In the genomic region with DNA sequence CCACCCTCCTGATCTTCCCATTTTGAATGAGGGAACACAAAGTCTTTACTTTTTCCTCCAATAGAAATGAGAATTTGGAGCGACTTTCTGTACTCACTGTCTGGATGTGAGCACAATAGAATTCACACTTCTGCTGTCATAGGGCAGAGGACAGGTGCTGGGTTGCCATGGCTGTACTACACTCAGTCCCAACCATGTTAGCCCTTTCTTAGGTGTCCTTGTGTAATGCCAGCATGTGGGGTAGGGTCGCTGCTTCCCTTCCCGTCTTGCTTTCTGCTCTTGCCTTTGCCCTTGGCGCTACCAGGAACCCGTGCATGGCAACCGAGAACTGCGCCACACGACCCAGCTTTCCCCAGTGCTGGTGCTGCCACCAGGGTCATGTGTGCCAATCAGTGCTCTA, we compare ENCODE assay signal across 19 mouse cellular contexts. TPM values are rescaled to one million over a fixed set of nuclear protein-coding genes. Genes with fewer than 3 reads are reported as not detected.
DNase-seq lines count a peak whose midpoint lies in the region; ATAC-seq and TF ChIP-seq lines count a peak whose summit lies in the region.
"Had no signal": no experiment of that assay in that cellular context is flagged by ENCODE, and none has a peak within 500 bp of the region (broad histone marks: within the 10 kb centered on the region; RNA-seq: fewer than 3 reads in every experiment).

No protein-coding gene starts in this region.

- ATAC-seq in forebrain, embryonic 13.5 days: 0 out of 2 replicates have a peak, but pooled peaks have one; percentile 26
- no peak for ATAC-seq in forebrain, postnatal 0 days
- ATAC-seq in intestine, embryonic 14.5 days (replicated peaks; ENCODE audit: low FRiP score, low TSS enrichment, low read depth): no peak
- ATAC-seq in intestine, embryonic 15.5 days: no peak
- peak; percentile 24; the same call in 1 of the 2 replicates for ATAC-seq in midbrain, embryonic 14.5 days (ENCODE audit: low FRiP score, low TSS enrichment)
- no peak for ATAC-seq in midbrain, embryonic 15.5 days (replicated peaks)
- ATAC-seq: activated CD4-positive, CD25-positive, alpha-beta regulatory T cell, adult 4 months; forebrain, embryonic 16.5 days; Patski had no signal

- no peak overlapping the region for H3K4me3 ChIP-seq in forebrain, embryonic 13.5 days
- no peak overlapping the region for H3K4me3 ChIP-seq in forebrain, postnatal 0 days (ENCODE audit: low read depth, low read length)
- no peak overlapping the region for H3K4me3 ChIP-seq in intestine, embryonic 14.5 days (ENCODE audit: low read depth, low read length)
- no peak overlapping the region for H3K4me3 ChIP-seq in intestine, embryonic 15.5 days (replicated peaks)
- H3K4me3 ChIP-seq in midbrain, embryonic 14.5 days (replicated peaks; ENCODE audit: low read depth, low read length): no peak overlapping the region
- H3K4me3 ChIP-seq in midbrain, embryonic 15.5 days: no peak overlapping the region
- H3K4me3 ChIP-seq: embryonic facial prominence, embryonic 12.5 days; heart, embryonic 13.5 days; hindbrain, embryonic 13.5 days had no signal

- H3K36me3 ChIP-seq in forebrain, embryonic 13.5 days (ENCODE audit: poor library complexity, severe bottlenecking): no peaks in the 10 kb centered on the region
- no peaks in the 10 kb centered on the region for H3K36me3 ChIP-seq in forebrain, postnatal 0 days (ENCODE audit: insufficient read depth)
- H3K36me3 ChIP-seq in intestine, embryonic 14.5 days (ENCODE audit: control insufficient read depth, insufficient read depth, low read length): no peaks in the 10 kb centered on the region
- no peaks in the 10 kb centered on the region for H3K36me3 ChIP-seq in intestine, embryonic 15.5 days
- H3K36me3 ChIP-seq in midbrain, embryonic 14.5 days (ENCODE audit: control insufficient read depth, insufficient read depth, low read length): no peaks in the 10 kb centered on the region
- H3K36me3 ChIP-seq in midbrain, embryonic 15.5 days (replicated peaks): no peaks in the 10 kb centered on the region
- H3K36me3 ChIP-seq: embryonic facial prominence, embryonic 12.5 days; heart, embryonic 13.5 days; hindbrain, embryonic 13.5 days had no signal

- H3K9ac ChIP-seq in forebrain, embryonic 13.5 days: no peak overlapping the region
- no peak overlapping the region for H3K9ac ChIP-seq in forebrain, postnatal 0 days
- H3K9ac ChIP-seq in intestine, embryonic 14.5 days (ENCODE audit: low read length): no peak overlapping the region
- no peak overlapping the region for H3K9ac ChIP-seq in intestine, embryonic 15.5 days
- H3K9ac ChIP-seq in midbrain, embryonic 14.5 days (replicated peaks; ENCODE audit: low read length): no peak overlapping the region
- H3K9ac ChIP-seq in midbrain, embryonic 15.5 days: no peak overlapping the region
- H3K9ac ChIP-seq: embryonic facial prominence, embryonic 12.5 days; heart, embryonic 13.5 days; hindbrain, embryonic 13.5 days had no signal

- H3K4me1 ChIP-seq in forebrain, embryonic 13.5 days: no peaks in the 10 kb centered on the region
- no peaks in the 10 kb centered on the region for H3K4me1 ChIP-seq in forebrain, postnatal 0 days (ENCODE audit: insufficient read depth)
- H3K4me1 ChIP-seq in intestine, embryonic 14.5 days (replicated peaks; ENCODE audit: control insufficient read depth, insufficient read depth, low read length): no peaks in the 10 kb centered on the region
- H3K4me1 ChIP-seq in intestine, embryonic 15.5 days (replicated peaks): peaks cover 4% of the 10 kb centered on the region; the same call in 1 of the 2 replicates
- H3K4me1 ChIP-seq in midbrain, embryonic 14.5 days (ENCODE audit: control insufficient read depth, insufficient read depth, low read length): no peaks in the 10 kb centered on the region
- no peaks in the 10 kb centered on the region for H3K4me1 ChIP-seq in midbrain, embryonic 15.5 days
- H3K4me1 ChIP-seq: embryonic facial prominence, embryonic 12.5 days; hindbrain, embryonic 13.5 days had no signal

- 95% methylated on average over 8 of the region's 8 CpGs for WGBS in forebrain, embryonic 13.5 days
- 92% methylated on average over 8 of the region's 8 CpGs for WGBS in forebrain, postnatal 0 days
- 91% methylated on average over 8 of the region's 8 CpGs for WGBS in intestine, embryonic 14.5 days
- 94% methylated on average over 8 of the region's 8 CpGs for WGBS in intestine, embryonic 15.5 days
- WGBS in midbrain, embryonic 14.5 days: 90% methylated on average over 8 of the region's 8 CpGs
- 92% methylated on average over 8 of the region's 8 CpGs for WGBS in midbrain, embryonic 15.5 days

- no peak overlapping the region for H3K4me2 ChIP-seq in forebrain, embryonic 13.5 days
- H3K4me2 ChIP-seq in forebrain, postnatal 0 days (ENCODE audit: low read depth): no peak overlapping the region
- H3K4me2 ChIP-seq in intestine, embryonic 14.5 days (ENCODE audit: low read length): no peak overlapping the region
- no peak overlapping the region for H3K4me2 ChIP-seq in intestine, embryonic 15.5 days (replicated peaks)
- H3K4me2 ChIP-seq in midbrain, embryonic 14.5 days (ENCODE audit: low read length): no peak overlapping the region
- H3K4me2 ChIP-seq in midbrain, embryonic 15.5 days: no peak overlapping the region
- H3K4me2 ChIP-seq: embryonic facial prominence, embryonic 12.5 days; heart, embryonic 13.5 days; hindbrain, embryonic 13.5 days had no signal

- H3K27ac ChIP-seq in forebrain, embryonic 13.5 days: no peak overlapping the region
- H3K27ac ChIP-seq in forebrain, postnatal 0 days (ENCODE audit: low read depth, low read length): no peak overlapping the region
- H3K27ac ChIP-seq in intestine, embryonic 14.5 days (ENCODE audit: low read depth): no peak overlapping the region
- H3K27ac ChIP-seq in intestine, embryonic 15.5 days: no peak overlapping the region
- no peak overlapping the region for H3K27ac ChIP-seq in midbrain, embryonic 14.5 days (replicated peaks; ENCODE audit: low read depth, low read length)
- no peak overlapping the region for H3K27ac ChIP-seq in midbrain, embryonic 15.5 days
- H3K27ac ChIP-seq: embryonic facial prominence, embryonic 12.5 days; heart, embryonic 13.5 days; hindbrain, embryonic 13.5 days had no signal

- H3K27me3 ChIP-seq in forebrain, embryonic 13.5 days: no peaks in the 10 kb centered on the region
- H3K27me3 ChIP-seq in forebrain, postnatal 0 days (ENCODE audit: insufficient read depth, low read length): no peaks in the 10 kb centered on the region
- H3K27me3 ChIP-seq in intestine, embryonic 14.5 days (replicated peaks; ENCODE audit: control insufficient read depth, insufficient read depth, low read length): no peaks in the 10 kb centered on the region
- no peaks in the 10 kb centered on the region for H3K27me3 ChIP-seq in intestine, embryonic 15.5 days (replicated peaks)
- no peaks in the 10 kb centered on the region for H3K27me3 ChIP-seq in midbrain, embryonic 14.5 days (ENCODE audit: control insufficient read depth, insufficient read depth, low read length)
- no peaks in the 10 kb centered on the region for H3K27me3 ChIP-seq in midbrain, embryonic 15.5 days (replicated peaks)
- H3K27me3 ChIP-seq: CH12.LX; embryonic facial prominence, embryonic 12.5 days; heart, embryonic 13.5 days; hindbrain, embryonic 13.5 days; Patski had no signal

- DNase-seq in forebrain, postnatal 0 days: no peak
- peak; percentile 35 for DNase-seq in intestine, embryonic 14.5 days (ENCODE audit: low spot score)
- DNase-seq in midbrain, embryonic 14.5 days: no peak
- DNase-seq: adrenal gland, postnatal 14 days; cerebellum, adult 11-12 months; cerebellum, adult 9-10 months; cerebellum, postnatal 25 days; gastrocnemius, postnatal 14 days; heart, postnatal 36 days had no signal

- no peak for TF ChIP-seq CTCF in forebrain, postnatal 0 days (IDR thresholded peaks at IDR 0.05; ENCODE audit: low read depth)

- no peaks in the 10 kb centered on the region for H3K9me3 ChIP-seq in forebrain, embryonic 13.5 days (replicated peaks)
- no peaks in the 10 kb centered on the region for H3K9me3 ChIP-seq in forebrain, postnatal 0 days (ENCODE audit: low read length)
- H3K9me3 ChIP-seq in intestine, embryonic 14.5 days (ENCODE audit: control insufficient read depth, low read length): no peaks in the 10 kb centered on the region
- no peaks in the 10 kb centered on the region for H3K9me3 ChIP-seq in intestine, embryonic 15.5 days
- H3K9me3 ChIP-seq in midbrain, embryonic 14.5 days (ENCODE audit: control insufficient read depth, low read length): no peaks in the 10 kb centered on the region
- no peaks in the 10 kb centered on the region for H3K9me3 ChIP-seq in midbrain, embryonic 15.5 days
- H3K9me3 ChIP-seq: embryonic facial prominence, embryonic 12.5 days; heart, embryonic 13.5 days; hindbrain, embryonic 13.5 days had no signal

RNA-seq across cellular contexts. Expression of a gene that starts 21.9 kb away (rescaled TPM):
- polyA plus RNA-seq in forebrain, embryonic 13.5 days (2015; fragmentation: Nextera tagmentation; extraction: Ambion mirVana): 12.4 and 14.0 TPM in 2 replicates
- 31.7 and 34.4 TPM in 2 replicates for total RNA-seq in forebrain, postnatal 0 days (2014; rRNA removed)
- polyA plus RNA-seq in forebrain, postnatal 0 days (2015; fragmentation: Nextera tagmentation; extraction: Ambion mirVana): 9.6 and 19.9 TPM in 2 replicates
- 63.8 and 71.0 TPM in 2 replicates for polyA plus RNA-seq in intestine, embryonic 14.5 days (2014; fragmentation: Nextera tagmentation; extraction: Ambion mirVana)
- polyA plus RNA-seq in intestine, embryonic 15.5 days (2015; fragmentation: Nextera tagmentation; extraction: Ambion mirVana): 64.7 and 71.9 TPM in 2 replicates
- polyA plus RNA-seq in midbrain, embryonic 14.5 days (2014; fragmentation: Nextera tagmentation; extraction: Ambion mirVana): 15.4 and 21.7 TPM in 2 replicates
- polyA plus RNA-seq in midbrain, embryonic 15.5 days (2015; fragmentation: Nextera tagmentation; extraction: Ambion mirVana): 18.1 and 19.3 TPM in 2 replicates

Comparison
In these comparisons a context has a peak if more than half of its experiments do, and no peak if none do; other contexts are left out.
1. ATAC-seq: peak in forebrain, embryonic 13.5 days (single experiment) and midbrain, embryonic 14.5 days (single experiment); none in forebrain, postnatal 0 days (single experiment), intestine, embryonic 14.5 days (single experiment), intestine, embryonic 15.5 days (single experiment) and midbrain, embryonic 15.5 days (single experiment).